Mouse (Mus musculus) embryonic fibroblast, embryonic 13.5 days (primary cell): Measurements from ENCODE around the gene Prdm10.

Source experiments
- CTCF ChIP-seq: IDR thresholded peaks from 2 replicates; pipeline ENCODE4 v1.5.1; 2011; ENCODE audit warnings: mild to moderate bottlenecking, control low read depth, low read length, moderate library complexity, borderline replicate concordance; ENCODE audit not compliant: insufficient read depth
- POLR2A ChIP-seq: IDR thresholded peaks from 2 replicates; pipeline ENCODE4 v1.6.1; 2011; ENCODE audit warnings: low read depth, mild to moderate bottlenecking, control low read depth, low read length, moderate library complexity

DNA sequence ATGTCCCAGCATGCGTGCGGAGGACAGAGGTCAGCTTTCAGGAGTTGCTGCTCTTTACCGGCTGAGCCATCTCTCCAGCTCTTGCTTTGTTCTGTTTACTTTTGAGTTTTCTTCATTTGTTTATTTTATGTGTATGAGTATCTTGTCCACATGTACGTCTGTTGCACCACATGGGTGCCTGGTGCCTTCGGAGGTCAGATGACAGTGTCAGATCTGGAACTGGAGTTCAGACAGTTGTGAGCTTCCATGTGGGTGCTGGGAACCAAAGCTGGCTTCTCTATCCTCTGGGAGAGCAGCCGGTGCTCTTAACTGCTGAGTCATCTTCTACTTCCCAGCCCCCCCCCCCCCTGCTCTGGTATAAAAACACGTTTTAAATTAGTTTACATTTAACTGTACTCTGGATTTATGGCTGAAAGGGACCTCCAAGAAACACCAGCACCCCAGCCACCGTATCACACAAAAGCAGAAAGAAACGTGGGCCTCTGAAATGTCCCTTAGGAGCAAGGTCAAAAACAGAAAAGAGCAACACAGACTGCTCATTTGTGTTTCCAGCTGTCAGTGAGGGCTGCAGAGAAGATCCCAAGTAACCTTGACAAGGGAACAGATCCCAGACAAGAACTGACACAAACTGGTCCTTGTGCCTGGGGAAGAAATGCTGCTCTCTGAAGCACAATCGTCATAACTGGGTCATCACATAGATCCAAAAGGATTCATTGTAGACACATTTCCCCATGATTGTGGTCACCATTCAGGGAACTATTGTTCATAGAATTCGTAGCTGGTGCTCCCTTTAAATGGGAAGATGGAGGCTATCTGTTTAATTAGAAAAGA lies 26.3 kb upstream of the Prdm10 start:
- TF ChIP-seq CTCF (no peak), POLR2A (no peak)
